Mouse (Mus musculus): ENCODE results near the gene Art4. TPM values are rescaled to one million over a fixed set of nuclear protein-coding genes. Genes with fewer than 3 reads are reported as not detected.

Art4 gene
- 0.96 and 1.0 TPM in 2 replicates for polyA plus RNA-seq (2012; rRNA removed)

GRCm38 (mm10) chr6:136857186-136857872 lies at the start of gene Art4:
Gene Art4 (minus strand): TSS chr6:136857733.
- Histone ChIP-seq H3K27ac (ENCODE audit: control insufficient read depth, insufficient read depth, low read depth, low read length) (peak within 1 kb of the TSS; percentile 70), H3K4me3 (ENCODE audit: control insufficient read depth, low read depth, low read length) (peak within 1 kb of the TSS; percentile 30), H3K27me3 (ENCODE audit: control insufficient read depth, insufficient read depth, low read length) (no peaks in the 10 kb centered on the region), H3K4me1 (ENCODE audit: control insufficient read depth, insufficient read depth, low read length) (no peaks in the 10 kb centered on the region; the same call in 1 of the 2 replicates), H3K36me3 (ENCODE audit: control insufficient read depth, insufficient read depth, low read length) (no peaks in the 10 kb centered on the region)
- TF ChIP-seq POLR2A (IDR thresholded peaks at IDR 0.05; ENCODE audit: control insufficient read depth, low read depth, low read length) = no peak
- no peak for TF ChIP-seq CTCF (IDR thresholded peaks at IDR 0.05; ENCODE audit: control insufficient read depth, insufficient read depth, insufficient replicate concordance, low read depth, low read length)

- peaks cover 7% of the 10 kb centered on the region for H3K4me1 ChIP-seq (ENCODE audit: control insufficient read depth, insufficient read depth, low read length)
- no peaks in the 10 kb centered on the region for H3K27me3 ChIP-seq (ENCODE audit: control insufficient read depth, insufficient read depth, low read length)
- no peaks in the 10 kb centered on the region for H3K36me3 ChIP-seq (ENCODE audit: control insufficient read depth, insufficient read depth, low read length)
- H3K27ac ChIP-seq (ENCODE audit: control insufficient read depth, insufficient read depth, low read depth, low read length) = no peak overlapping the region
- no peak overlapping the region for H3K4me3 ChIP-seq (ENCODE audit: control insufficient read depth, low read depth, low read length)
- TF ChIP-seq CTCF (IDR thresholded peaks at IDR 0.05; ENCODE audit: control insufficient read depth, insufficient read depth, insufficient replicate concordance, low read depth, low read length) = no peak
- TF ChIP-seq POLR2A (IDR thresholded peaks at IDR 0.05; ENCODE audit: control insufficient read depth, low read depth, low read length) = no peak
These were observed 49.4 kb upstream of the Art4 start for GRCm38 (mm10) chr6:136906937-136907293.

GRCm38 (mm10) chr6:136906283-136906936 lies 48.9 kb upstream of the Art4 start:
- Histone ChIP-seq H3K4me3 (ENCODE audit: control insufficient read depth, low read depth, low read length) (no peak overlapping the region), H3K27me3 (ENCODE audit: control insufficient read depth, insufficient read depth, low read length) (no peaks in the 10 kb centered on the region), H3K4me1 (ENCODE audit: control insufficient read depth, insufficient read depth, low read length) (peaks cover 7% of the 10 kb centered on the region), H3K27ac (ENCODE audit: control insufficient read depth, insufficient read depth, low read depth, low read length) (peak overlapping the region; percentile 27; the same call in 1 of the 2 replicates), H3K36me3 (ENCODE audit: control insufficient read depth, insufficient read depth, low read length) (no peaks in the 10 kb centered on the region)
- TF ChIP-seq POLR2A (IDR thresholded peaks at IDR 0.05; ENCODE audit: control insufficient read depth, low read depth, low read length) = no peak
- no peak for TF ChIP-seq CTCF (IDR thresholded peaks at IDR 0.05; ENCODE audit: control insufficient read depth, insufficient read depth, insufficient replicate concordance, low read depth, low read length)

- H3K27ac ChIP-seq (ENCODE audit: control insufficient read depth, insufficient read depth, low read depth, low read length) = no peak overlapping the region
- no peak for TF ChIP-seq CTCF (IDR thresholded peaks at IDR 0.05; ENCODE audit: control insufficient read depth, insufficient read depth, insufficient replicate concordance, low read depth, low read length)
- TF ChIP-seq POLR2A (IDR thresholded peaks at IDR 0.05; ENCODE audit: control insufficient read depth, low read depth, low read length) = no peak
- H3K36me3 ChIP-seq (ENCODE audit: control insufficient read depth, insufficient read depth, low read length) = no peaks in the 10 kb centered on the region
- peaks cover 5% of the 10 kb centered on the region; the same call in 1 of the 2 replicates for H3K4me1 ChIP-seq (ENCODE audit: control insufficient read depth, insufficient read depth, low read length)
- no peak overlapping the region for H3K4me3 ChIP-seq (ENCODE audit: control insufficient read depth, low read depth, low read length)
- no peaks in the 10 kb centered on the region for H3K27me3 ChIP-seq (ENCODE audit: control insufficient read depth, insufficient read depth, low read length)
These were observed 46.4 kb upstream of the Art4 start for GRCm38 (mm10) chr6:136903885-136904470.

GRCm38 (mm10) chr6:136902527-136902926 lies 45.0 kb upstream of the Art4 start:
- no peaks in the 10 kb centered on the region for H3K27me3 ChIP-seq (ENCODE audit: control insufficient read depth, insufficient read depth, low read length)
- no peak for TF ChIP-seq POLR2A (IDR thresholded peaks at IDR 0.05; ENCODE audit: control insufficient read depth, low read depth, low read length)
- TF ChIP-seq CTCF (IDR thresholded peaks at IDR 0.05; ENCODE audit: control insufficient read depth, insufficient read depth, insufficient replicate concordance, low read depth, low read length) = no peak
- H3K36me3 ChIP-seq (ENCODE audit: control insufficient read depth, insufficient read depth, low read length) = no peaks in the 10 kb centered on the region
- H3K4me1 ChIP-seq (ENCODE audit: control insufficient read depth, insufficient read depth, low read length) = peaks cover 5% of the 10 kb centered on the region; the same call in 1 of the 2 replicates
- H3K27ac ChIP-seq (ENCODE audit: control insufficient read depth, insufficient read depth, low read depth, low read length) = no peak overlapping the region
- H3K4me3 ChIP-seq (ENCODE audit: control insufficient read depth, low read depth, low read length) = no peak overlapping the region

GRCm38 (mm10) chr6:136901010-136901409 lies 43.5 kb upstream of the Art4 start:
- TF ChIP-seq CTCF (IDR thresholded peaks at IDR 0.05; ENCODE audit: control insufficient read depth, insufficient read depth, insufficient replicate concordance, low read depth, low read length) (no peak), POLR2A (IDR thresholded peaks at IDR 0.05; ENCODE audit: control insufficient read depth, low read depth, low read length) (no peak)
- no peaks in the 10 kb centered on the region for H3K27me3 ChIP-seq (ENCODE audit: control insufficient read depth, insufficient read depth, low read length)
- no peak overlapping the region for H3K27ac ChIP-seq (ENCODE audit: control insufficient read depth, insufficient read depth, low read depth, low read length)
- H3K4me1 ChIP-seq (ENCODE audit: control insufficient read depth, insufficient read depth, low read length) = no peaks in the 10 kb centered on the region; the same call in 1 of the 2 replicates
- no peaks in the 10 kb centered on the region for H3K36me3 ChIP-seq (ENCODE audit: control insufficient read depth, insufficient read depth, low read length)
- H3K4me3 ChIP-seq (ENCODE audit: control insufficient read depth, low read depth, low read length) = no peak overlapping the region

- Histone ChIP-seq H3K4me3 (ENCODE audit: control insufficient read depth, low read depth, low read length) (no peak overlapping the region), H3K4me1 (ENCODE audit: control insufficient read depth, insufficient read depth, low read length) (no peaks in the 10 kb centered on the region; the same call in 1 of the 2 replicates), H3K27ac (ENCODE audit: control insufficient read depth, insufficient read depth, low read depth, low read length) (no peak overlapping the region), H3K27me3 (ENCODE audit: control insufficient read depth, insufficient read depth, low read length) (no peaks in the 10 kb centered on the region), H3K36me3 (ENCODE audit: control insufficient read depth, insufficient read depth, low read length) (no peaks in the 10 kb centered on the region)
- TF ChIP-seq POLR2A (IDR thresholded peaks at IDR 0.05; ENCODE audit: control insufficient read depth, low read depth, low read length) (no peak), CTCF (IDR thresholded peaks at IDR 0.05; ENCODE audit: control insufficient read depth, insufficient read depth, insufficient replicate concordance, low read depth, low read length) (no peak)
These were observed 43.0 kb upstream of the Art4 start for GRCm38 (mm10) chr6:136900369-136901009.

Data from testis, adult 2 months (tissue).